Mouse (Mus musculus): Measurements from ENCODE around the gene Zfp536.
"Not testable (repeated sequence)": the region's sequence is repeated elsewhere in the genome, so short reads cannot be mapped to it uniquely, and the experiment has no call there.

Gene Zfp536

GRCm38 (mm10) chr7:37758886-37759285 lies 14.6 kb downstream of the Zfp536 start:
- no peak for DNase-seq (ENCODE audit: low spot score in 2 of 2)

- no peak for DNase-seq (ENCODE audit: low spot score in 2 of 2)
Observed at GRCm38 (mm10) chr7:37753024-37753423, 20.4 kb downstream of the Zfp536 start.

DNA sequence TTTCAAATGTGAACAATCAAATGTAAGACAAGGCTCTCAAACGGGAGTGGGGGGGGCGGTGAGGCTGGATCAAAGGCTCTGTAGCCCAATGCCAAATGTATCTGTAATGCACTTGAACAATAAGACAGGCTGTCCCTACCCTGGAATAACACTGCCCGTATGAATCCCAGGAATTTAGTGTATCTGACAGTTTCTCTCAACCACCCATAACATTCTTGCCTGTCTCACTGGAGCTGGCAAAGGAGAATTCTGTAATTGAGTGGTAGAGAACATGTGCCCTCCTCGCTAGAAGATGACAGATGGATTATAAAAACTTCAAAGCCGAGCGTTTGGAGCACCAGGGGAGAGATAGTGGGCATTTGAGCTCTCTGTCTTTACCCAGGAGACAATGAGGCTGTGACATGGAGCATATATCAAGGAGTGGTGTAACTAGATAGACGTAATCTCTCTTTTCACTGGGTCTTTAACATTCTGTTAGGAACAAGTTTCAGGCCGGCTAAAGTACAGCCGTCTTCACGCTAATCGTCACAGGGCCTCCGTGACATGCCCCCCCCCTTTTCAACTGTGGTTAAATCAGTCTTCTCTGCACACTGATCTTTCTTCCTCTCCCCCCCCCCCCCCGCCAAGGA lies 27.2 kb downstream of the Zfp536 start:
- no peak for DNase-seq (ENCODE audit: low spot score in 2 of 2)

GRCm38 (mm10) chr7:37743350-37743749 lies 30.1 kb downstream of the Zfp536 start:
- no peak for DNase-seq (ENCODE audit: low spot score in 2 of 2)

GRCm38 (mm10) chr7:37737191-37737590 lies 36.2 kb downstream of the Zfp536 start:
- DNase-seq (ENCODE audit: low spot score in 2 of 2) = no peak

DNA sequence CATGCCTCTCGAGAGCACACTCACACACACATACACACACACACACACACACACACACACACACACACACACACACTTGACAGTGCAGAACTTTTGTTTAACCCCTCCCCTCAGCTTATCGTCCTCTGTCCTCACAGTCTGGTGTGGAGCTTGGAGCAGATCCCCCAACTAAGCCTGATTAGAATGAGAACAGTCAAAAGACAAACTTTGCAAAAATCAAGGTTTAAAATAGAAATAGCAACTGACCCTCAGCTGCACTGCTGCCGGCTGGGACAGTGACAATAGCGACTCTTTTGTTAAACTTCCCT lies 37.1 kb downstream of the Zfp536 start:
- DNase-seq (ENCODE audit: low spot score in 2 of 2) = no peak

DNA sequence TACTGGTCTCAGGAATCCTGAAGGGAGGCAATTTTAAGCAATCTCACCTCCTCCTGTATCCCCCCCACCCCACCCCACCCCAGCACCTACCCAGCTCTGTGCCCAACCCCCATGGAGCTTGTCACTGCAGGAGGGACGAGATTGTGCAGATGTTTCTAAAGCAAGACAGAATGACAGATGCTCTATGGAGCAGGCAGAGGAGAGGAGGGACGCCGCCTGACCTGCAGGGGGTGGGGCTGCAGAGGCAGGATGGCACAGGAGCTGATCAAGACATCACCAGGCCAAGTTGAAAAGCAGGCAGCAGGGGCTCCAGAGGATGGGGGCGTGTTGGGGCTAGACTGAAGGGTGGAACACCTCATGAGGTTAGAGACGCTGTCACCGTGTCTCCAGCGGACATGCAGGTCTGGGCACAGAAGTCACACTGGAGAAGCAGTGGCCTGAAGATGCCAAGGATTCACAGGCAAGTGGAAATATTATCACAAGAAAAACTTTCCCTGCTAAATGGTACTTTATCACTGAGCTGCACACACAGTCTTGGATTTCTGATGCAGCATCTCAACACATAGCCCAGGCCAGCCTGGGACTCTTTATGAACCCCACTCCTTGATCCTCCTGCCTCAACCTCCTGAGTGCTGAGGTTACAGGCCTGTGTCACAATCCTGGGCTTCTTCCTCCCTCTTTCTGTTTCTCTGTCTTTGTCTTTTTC lies 37.6 kb downstream of the Zfp536 start:
- no peak for DNase-seq (ENCODE audit: low spot score in 2 of 2)

DNA sequence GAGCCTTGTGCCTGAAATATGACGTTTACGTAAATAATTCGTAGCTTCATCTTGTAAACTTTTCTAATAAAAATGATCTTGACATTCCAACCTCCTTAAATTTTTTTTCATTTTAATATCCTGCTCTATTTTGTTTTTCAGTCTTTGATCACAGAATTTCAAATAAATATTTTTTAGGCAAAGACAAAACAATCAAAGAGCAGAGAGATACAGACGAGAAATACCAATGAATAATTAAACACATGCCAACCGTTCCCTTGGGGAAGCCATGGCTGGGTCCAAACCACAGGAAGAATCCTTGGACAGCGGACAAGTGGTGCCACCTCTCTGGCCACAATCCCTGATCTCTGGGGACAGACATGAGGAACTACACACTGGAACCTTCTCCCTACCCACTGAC lies 38.3 kb downstream of the Zfp536 start:
- DNase-seq (ENCODE audit: low spot score in 2 of 2) = no peak

DNA sequence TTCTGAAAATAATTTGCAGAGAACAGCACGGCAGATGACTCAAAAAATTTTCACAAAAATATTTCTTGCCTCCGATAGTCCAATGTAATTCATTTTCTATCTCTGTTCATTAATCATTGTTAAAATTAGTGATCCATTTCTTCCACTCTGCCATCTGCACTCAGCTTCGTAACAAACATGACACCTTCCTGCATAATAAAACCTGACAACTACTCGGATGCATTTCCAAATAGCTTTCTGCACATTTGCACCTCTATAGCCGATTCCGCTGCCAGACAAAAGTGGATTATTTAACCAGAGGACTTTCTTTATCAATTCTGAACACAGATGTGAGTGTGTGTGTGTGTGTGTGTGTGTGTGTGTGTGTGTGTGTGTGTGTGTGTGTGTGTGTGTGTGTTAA lies 38.9 kb downstream of the Zfp536 start:
- DNase-seq (ENCODE audit: low spot score in 2 of 2) = no peak

DNA sequence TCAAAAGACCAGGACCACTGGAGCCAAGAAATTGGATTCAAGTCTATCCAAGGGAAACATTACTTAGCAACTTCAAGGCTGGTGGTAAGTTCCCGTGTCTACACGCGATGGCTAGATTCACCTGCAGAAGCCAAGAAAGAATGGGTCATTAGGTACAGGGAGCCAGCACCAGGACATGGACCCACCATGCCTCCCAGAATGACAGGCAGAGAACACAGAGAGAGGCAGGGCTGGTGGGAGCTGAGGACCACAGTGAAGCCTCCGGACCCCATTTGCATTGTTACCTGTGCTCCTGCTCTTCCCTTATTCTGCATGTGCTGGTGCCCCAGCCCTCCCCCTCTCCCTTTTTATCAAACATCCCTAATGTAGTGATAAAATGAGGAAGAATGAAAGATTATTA lies 39.4 kb downstream of the Zfp536 start:
- no peak for DNase-seq (ENCODE audit: low spot score in 2 of 2)

DNA sequence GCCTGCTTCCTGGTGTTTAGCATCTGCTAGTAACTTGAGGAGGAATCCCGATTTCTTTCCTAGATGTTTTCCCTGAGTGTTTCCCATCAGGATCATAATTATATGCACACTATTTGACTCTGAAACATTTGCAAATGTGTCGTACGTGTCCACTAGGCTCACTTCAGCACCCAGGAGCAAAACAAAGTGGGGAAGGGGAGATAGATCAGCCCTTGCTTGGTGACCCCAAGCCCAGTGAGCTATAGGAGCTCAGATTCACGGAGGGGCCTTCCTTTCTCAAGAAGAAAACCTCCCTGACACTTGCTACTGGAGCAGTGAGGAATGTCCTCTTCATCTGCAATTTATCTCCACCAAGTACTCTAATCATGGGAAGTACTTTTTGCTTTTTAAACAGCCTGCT lies 40.7 kb downstream of the Zfp536 start:
- no peak for DNase-seq (ENCODE audit: low spot score in 2 of 2)

- DNase-seq (ENCODE audit: low spot score in 2 of 2) = no peak
Observed at GRCm38 (mm10) chr7:37727746-37728145, 45.7 kb downstream of the Zfp536 start.

- no peak for DNase-seq (ENCODE audit: low spot score in 2 of 2)
Observed at GRCm38 (mm10) chr7:37724002-37724790, 49.2 kb downstream of the Zfp536 start.

GRCm38 (mm10) chr7:37723191-37723592 lies 50.2 kb downstream of the Zfp536 start:
- DNase-seq (ENCODE audit: low spot score in 2 of 2) = no peak

DNA sequence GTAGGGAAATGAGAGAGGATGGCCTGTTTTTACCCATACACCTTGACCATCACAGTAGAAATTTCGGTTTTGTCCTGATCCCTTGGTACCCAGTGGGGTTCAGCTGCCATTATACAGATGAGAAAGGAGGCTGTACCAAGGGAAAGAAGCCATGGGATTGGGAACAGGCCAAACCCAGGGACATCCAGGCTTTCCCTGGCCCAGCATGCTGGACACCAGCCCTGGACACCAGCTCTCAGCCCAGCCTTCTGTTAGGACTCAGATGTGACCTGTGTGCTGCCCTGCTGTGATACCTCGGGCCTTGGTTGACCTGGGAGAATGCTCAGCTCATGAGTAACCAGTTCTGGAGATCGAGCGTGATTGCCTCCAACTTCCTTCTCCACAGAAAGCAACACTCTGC lies 51.8 kb downstream of the Zfp536 start:
- DNase-seq (ENCODE audit: low spot score in 2 of 2) = no peak

- no peak for DNase-seq (ENCODE audit: low spot score in 2 of 2)
Observed at GRCm38 (mm10) chr7:37718671-37719402, 54.6 kb downstream of the Zfp536 start.

DNA sequence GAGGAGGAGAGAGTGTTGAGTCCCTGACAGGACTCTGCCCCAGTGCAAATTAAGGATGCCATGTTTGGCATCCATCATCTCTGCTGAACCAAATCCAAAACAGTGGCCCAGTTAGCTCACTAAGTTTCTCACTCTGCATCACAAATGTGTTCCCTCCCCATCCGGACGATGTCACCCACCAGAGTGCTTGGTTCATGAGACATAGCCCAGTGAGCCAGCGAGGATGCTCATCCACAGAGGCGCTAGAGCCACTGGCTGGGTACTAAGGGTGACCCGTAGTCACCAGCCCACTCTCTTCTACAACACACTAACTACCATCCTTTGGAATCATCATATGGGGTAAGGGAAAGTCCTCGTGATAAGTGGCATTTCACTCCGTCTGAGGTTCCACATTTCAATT lies 56.4 kb downstream of the Zfp536 start:
- no peak for DNase-seq (ENCODE audit: low spot score in 2 of 2)

GRCm38 (mm10) chr7:37716626-37717025 lies 56.8 kb downstream of the Zfp536 start:
- DNase-seq (ENCODE audit: low spot score in 2 of 2) = no peak

GRCm38 (mm10) chr7:37704464-37704863 lies 69.0 kb downstream of the Zfp536 start:
- no peak for DNase-seq (ENCODE audit: low spot score in 2 of 2)

DNA sequence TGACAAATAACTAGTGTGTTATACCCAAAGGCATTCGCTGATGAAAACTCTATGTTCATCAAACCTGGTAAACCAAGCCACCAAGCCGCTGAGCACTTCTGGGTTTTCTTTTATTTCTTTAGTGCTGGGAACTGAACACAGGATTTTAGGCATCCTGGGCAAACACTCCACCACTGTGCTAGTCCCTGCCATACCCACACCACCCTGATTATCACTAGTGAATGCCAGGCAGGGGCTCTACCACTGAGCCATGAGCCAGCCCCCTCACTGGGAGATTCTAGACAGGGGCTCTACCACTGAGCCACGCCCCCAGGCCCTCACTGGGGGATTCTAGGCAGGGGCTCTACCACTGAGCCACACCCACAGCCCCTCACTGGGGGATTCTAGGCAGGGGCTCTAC lies 76.1 kb downstream of the Zfp536 start:
- DNase-seq (ENCODE audit: low spot score in 2 of 2) = not testable (repeated sequence)

DNA sequence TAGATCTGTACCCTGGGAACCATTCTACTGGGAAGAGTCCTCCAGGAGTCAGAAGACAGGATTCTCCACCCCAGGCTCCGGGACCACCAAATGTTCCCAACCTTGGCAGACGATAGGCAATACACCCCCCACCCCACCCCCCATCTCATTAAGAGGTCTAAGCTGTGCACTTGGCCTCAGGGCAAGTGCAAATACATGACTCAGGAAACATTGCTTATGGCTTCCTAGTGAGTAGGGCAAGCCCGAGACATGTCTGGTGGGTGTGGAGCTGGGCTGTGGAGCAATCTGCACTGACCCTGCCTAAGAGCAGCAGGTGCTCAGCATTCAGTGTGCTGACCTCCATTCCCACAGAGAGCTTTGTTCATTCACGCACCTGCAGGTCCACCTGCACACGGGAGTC lies 78.4 kb downstream of the Zfp536 start:
- DNase-seq (ENCODE audit: low spot score in 2 of 2) = no peak

DNA sequence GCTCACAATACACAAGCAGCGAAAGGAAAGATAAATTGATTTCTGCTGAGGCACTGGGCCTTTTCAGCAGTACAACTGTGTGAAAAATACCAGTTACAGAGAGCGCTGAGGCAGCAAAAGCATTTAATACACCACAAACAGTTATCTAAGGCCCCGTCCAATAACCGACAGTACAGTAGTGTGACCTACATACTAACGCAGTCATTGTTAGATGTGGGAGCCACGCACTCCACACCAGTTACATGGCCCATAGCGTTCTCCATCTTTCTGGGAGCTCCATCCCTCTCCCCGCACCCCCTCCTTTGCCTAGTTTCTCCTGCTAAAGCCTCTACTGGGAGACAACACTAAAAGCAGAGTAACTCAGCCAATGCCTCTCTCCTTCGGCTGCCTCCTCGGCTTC lies 82.8 kb downstream of the Zfp536 start:
- DNase-seq (ENCODE audit: low spot score in 2 of 2) = no peak

Measured in frontal cortex, postnatal 10 days (tissue).